Mouse (Mus musculus) intestine, embryonic 16.5 days (tissue): ENCODE measurements around the gene Smad6. TPM values are rescaled to one million over a fixed set of nuclear protein-coding genes. Genes with fewer than 3 reads are reported as not detected.

Experiments used
- ATAC-seq: fragments of 200-750 bp; cut with Nextera tagmentation; 2 replicates; pipeline ENCODE4 v1.8.0; 2017; ENCODE audit warnings: moderate TSS enrichment, moderate library complexity
- H3K27ac ChIP-seq: fragments of 300-500 bp; sonication (generic); 2 replicates; pipeline ENCODE4 v1.5.1; 2014; ENCODE audit warnings: mild to moderate bottlenecking, low read length
- H3K27me3 ChIP-seq: fragments of 300-500 bp; sonication (generic); replicated peaks from 2 replicates; pipeline ENCODE4 v1.6.1; 2014; ENCODE audit warnings: low read length, control low read depth, mixed read lengths; ENCODE audit not compliant: control insufficient read depth, insufficient read depth
- H3K36me3 ChIP-seq: fragments of 300-500 bp; sonication (generic); 2 replicates; pipeline ENCODE4 v1.6.1; 2014; ENCODE audit warnings: low read length, control low read depth; ENCODE audit not compliant: control insufficient read depth, insufficient read depth
- H3K4me1 ChIP-seq: fragments of 300-500 bp; sonication (generic); 2 replicates; pipeline ENCODE4 v1.6.1; 2014; ENCODE audit warnings: low read length, control low read depth, mixed read lengths; ENCODE audit not compliant: control insufficient read depth, insufficient read depth
- H3K4me2 ChIP-seq: fragments of 300-500 bp; sonication (generic); 2 replicates; pipeline ENCODE4 v1.6.1; 2014; ENCODE audit warnings: low read depth, low read length, control low read depth
- H3K4me3 ChIP-seq: fragments of 300-500 bp; sonication (generic); 2 replicates; pipeline ENCODE4 v1.5.1; 2014; ENCODE audit warnings: mild to moderate bottlenecking, low read length
- H3K9ac ChIP-seq: fragments of 300-500 bp; sonication (generic); 2 replicates; pipeline ENCODE4 v1.6.1; 2014; ENCODE audit warnings: low read depth, low read length
- H3K9me3 ChIP-seq: fragments of 300-500 bp; sonication (generic); 2 replicates; pipeline ENCODE4 v1.6.1; 2016; ENCODE audit warnings: low read length, control low read depth; ENCODE audit not compliant: control insufficient read depth
- WGBS: fragments of 180-500 bp; shearing (Covaris S2); extraction: QIAGEN DNeasy Blood & Tissue Kit; methylation state at CpG from one replicate; pipeline ENCODE4 v1.1.7; 2014; 5-methylcytosine and 5-hydroxymethylcytosine counted together
- polyA plus RNA-seq: library from polyadenylated mRNA; unstranded; fragments of >200 nt; fragmentation: Nextera tagmentation; extraction: Ambion mirVana; gene quantifications from 2 replicates; pipeline ENCODE4 v1.2.1, GENCODE M21; 2015

Gene Smad6
- polyA plus RNA-seq, 1 experiment from 2014 or later: 3.9 TPM

GRCm38 (mm10) chr9:64016648-64017400 lies 5.0 kb downstream of the Smad6 start:
- 3% methylated on average over 25 of the region's 25 CpGs for WGBS

GRCm38 (mm10) chr9:64016092-64016491 lies 5.8 kb downstream of the Smad6 start:
- peak overlapping the region; percentile 13; the same call in 1 of the 2 replicates for H3K9ac ChIP-seq

More at GRCm38 (mm10) chr9:64016648-64017400, 5.0 kb downstream of the Smad6 start:
- Histone ChIP-seq H3K4me3 (peak overlapping the region; percentile 95), H3K27me3 (no peaks in the 10 kb centered on the region), H3K27ac (peak overlapping the region; percentile 96), H3K9me3 (no peaks in the 10 kb centered on the region; the same call in 1 of the 2 replicates), H3K4me2 (peak overlapping the region; percentile 83), H3K9ac (peak overlapping the region; percentile 99), H3K4me1 (peaks cover 40% of the 10 kb centered on the region), H3K36me3 (peaks cover 12% of the 10 kb centered on the region; the same call in 1 of the 2 replicates)
- no peak for ATAC-seq

GRCm38 (mm10) chr9:64014801-64015200 lies 7.1 kb downstream of the Smad6 start:
- H3K36me3 ChIP-seq: peaks cover 23% of the 10 kb centered on the region
- no peak for ATAC-seq
- H3K4me3 ChIP-seq: no peak overlapping the region
- WGBS: 42% methylated on average over 6 of the region's 6 CpGs
- H3K4me2 ChIP-seq: peak overlapping the region; percentile 10; the same call in 1 of the 2 replicates
- no peaks in the 10 kb centered on the region for H3K27me3 ChIP-seq
- peak overlapping the region; percentile 34 for H3K9ac ChIP-seq
- peaks cover 40% of the 10 kb centered on the region for H3K4me1 ChIP-seq
- H3K27ac ChIP-seq: peak overlapping the region; percentile 74
- peaks cover 6% of the 10 kb centered on the region; the same call in 1 of the 2 replicates for H3K9me3 ChIP-seq

More at GRCm38 (mm10) chr9:64016092-64016491, 5.8 kb downstream of the Smad6 start:
- Histone ChIP-seq H3K4me2 (peak overlapping the region; percentile 83; the same call in 1 of the 2 replicates), H3K36me3 (peaks cover 19% of the 10 kb centered on the region), H3K27ac (0 out of 2 replicates have a peak overlapping the region, but pooled peaks have one; percentile 28), H3K27me3 (no peaks in the 10 kb centered on the region), H3K9me3 (peaks cover 6% of the 10 kb centered on the region; the same call in 1 of the 2 replicates), H3K4me1 (peaks cover 40% of the 10 kb centered on the region), H3K4me3 (no peak overlapping the region)
- 46% methylated on average over 7 of the region's 7 CpGs for WGBS
- ATAC-seq: no peak

GRCm38 (mm10) chr9:64011356-64011755 lies 10.5 kb downstream of the Smad6 start:
- Histone ChIP-seq H3K9ac (no peak overlapping the region), H3K4me3 (no peak overlapping the region), H3K36me3 (peaks cover 23% of the 10 kb centered on the region), H3K27ac (no peak overlapping the region), H3K4me1 (peaks cover 18% of the 10 kb centered on the region), H3K4me2 (no peak overlapping the region), H3K9me3 (peaks cover 6% of the 10 kb centered on the region; the same call in 1 of the 2 replicates), H3K27me3 (no peaks in the 10 kb centered on the region)
- ATAC-seq: no peak
- 96% methylated on average over 1 of the region's 1 CpGs for WGBS

GRCm38 (mm10) chr9:64002981-64003380 lies 18.9 kb downstream of the Smad6 start:
- Histone ChIP-seq H3K9me3 (no peaks in the 10 kb centered on the region), H3K27ac (no peak overlapping the region), H3K4me2 (no peak overlapping the region), H3K4me1 (peaks cover 24% of the 10 kb centered on the region), H3K4me3 (no peak overlapping the region), H3K36me3 (peaks cover 15% of the 10 kb centered on the region), H3K27me3 (no peaks in the 10 kb centered on the region), H3K9ac (0 out of 2 replicates have a peak overlapping the region, but pooled peaks have one; percentile 22)
- WGBS: 82% methylated on average over 7 of the region's 7 CpGs
- no peak for ATAC-seq

GRCm38 (mm10) chr9:64001081-64001480 lies 20.8 kb downstream of the Smad6 start:
- WGBS: 79% methylated on average over 7 of the region's 7 CpGs
- no peaks in the 10 kb centered on the region for H3K27me3 ChIP-seq
- H3K4me2 ChIP-seq: no peak overlapping the region
- H3K27ac ChIP-seq: no peak overlapping the region
- peaks cover 13% of the 10 kb centered on the region for H3K36me3 ChIP-seq
- H3K9me3 ChIP-seq: no peaks in the 10 kb centered on the region
- no peak overlapping the region for H3K4me3 ChIP-seq
- H3K9ac ChIP-seq: no peak overlapping the region
- no peak for ATAC-seq
- H3K4me1 ChIP-seq: peaks cover 22% of the 10 kb centered on the region

- H3K9ac ChIP-seq: no peak overlapping the region
- H3K27me3 ChIP-seq: no peaks in the 10 kb centered on the region
- H3K27ac ChIP-seq: no peak overlapping the region
- no peak overlapping the region for H3K4me2 ChIP-seq
- H3K4me3 ChIP-seq: no peak overlapping the region
- peaks cover 10% of the 10 kb centered on the region; the same call in 1 of the 2 replicates for H3K36me3 ChIP-seq
- no peak for ATAC-seq
- WGBS: 84% methylated on average over 5 of the region's 5 CpGs
- H3K9me3 ChIP-seq: no peaks in the 10 kb centered on the region
- H3K4me1 ChIP-seq: peaks cover 22% of the 10 kb centered on the region
Observed at GRCm38 (mm10) chr9:64000085-64000484, 21.8 kb downstream of the Smad6 start.

GRCm38 (mm10) chr9:63999194-63999593 lies 22.7 kb downstream of the Smad6 start:
- H3K36me3 ChIP-seq: 0 out of 2 replicates have a peak, but pooled peaks cover 6% of the 10 kb centered on the region
- 64% methylated on average over 9 of the region's 9 CpGs for WGBS
- H3K9me3 ChIP-seq: no peaks in the 10 kb centered on the region
- ATAC-seq: peak; percentile 71
- H3K27me3 ChIP-seq: no peaks in the 10 kb centered on the region
- no peak overlapping the region for H3K27ac ChIP-seq
- H3K4me1 ChIP-seq: peaks cover 22% of the 10 kb centered on the region
- H3K9ac ChIP-seq: no peak overlapping the region
- H3K4me2 ChIP-seq: 0 out of 2 replicates have a peak overlapping the region, but pooled peaks have one; percentile 6
- H3K4me3 ChIP-seq: no peak overlapping the region

GRCm38 (mm10) chr9:63998026-63998425 lies 23.8 kb downstream of the Smad6 start:
- H3K27me3 ChIP-seq: no peaks in the 10 kb centered on the region
- 75% methylated on average over 14 of the region's 14 CpGs for WGBS
- H3K4me2 ChIP-seq: no peak overlapping the region
- H3K9me3 ChIP-seq: no peaks in the 10 kb centered on the region
- H3K4me1 ChIP-seq: peaks cover 21% of the 10 kb centered on the region
- no peak overlapping the region for H3K4me3 ChIP-seq
- H3K36me3 ChIP-seq: 0 out of 2 replicates have a peak, but pooled peaks cover 6% of the 10 kb centered on the region
- H3K27ac ChIP-seq: 0 out of 2 replicates have a peak overlapping the region, but pooled peaks have one; percentile 14
- no peak for ATAC-seq
- H3K9ac ChIP-seq: no peak overlapping the region
